Mouse (Mus musculus): ENCODE results near the gene Slc23a2.

Slc23a2 gene

DNA sequence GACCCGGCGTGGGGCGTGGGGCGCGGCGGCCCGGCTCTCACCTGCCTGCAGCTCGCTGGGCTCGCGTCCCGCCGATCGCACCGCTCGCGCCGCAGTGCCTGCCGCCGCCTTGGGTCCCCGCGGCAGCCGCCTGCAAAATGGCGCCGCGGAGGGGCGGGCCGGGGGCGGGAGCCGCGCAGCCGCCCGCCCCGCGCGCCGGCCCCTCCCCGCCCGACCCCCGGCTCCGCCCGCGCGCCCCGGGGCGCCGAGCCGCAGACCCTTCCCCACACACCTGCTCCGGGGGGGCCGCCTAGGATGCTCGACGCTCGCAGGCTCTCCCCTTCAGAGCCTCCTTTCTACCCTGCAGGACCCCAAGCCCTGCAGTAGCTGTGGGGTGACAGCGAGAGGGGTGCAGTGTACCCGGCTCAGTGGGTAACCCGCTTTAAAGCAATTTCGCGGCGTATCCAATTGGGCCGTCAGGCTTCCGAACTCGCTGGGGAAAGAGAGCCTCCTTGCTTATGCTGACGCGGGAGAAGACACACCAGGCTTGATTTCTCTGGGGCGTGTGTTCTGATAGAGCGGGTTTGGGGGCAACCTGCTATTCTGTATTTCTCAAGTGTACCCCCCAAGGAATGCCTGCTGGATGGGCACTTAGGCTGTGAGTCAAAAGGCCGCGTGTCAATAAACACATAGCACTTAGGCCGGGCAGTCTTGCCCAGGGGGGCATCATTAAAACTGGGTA is at the start of gene Slc23a2:
Gene Slc23a2 (minus strand): TSS at position 138 of the 721 bp plus-strand sequence.
- in situ Hi-C loops (cut with MboI; ENCODE audit: low sequenced_read_pairs): no loop called here

DNA sequence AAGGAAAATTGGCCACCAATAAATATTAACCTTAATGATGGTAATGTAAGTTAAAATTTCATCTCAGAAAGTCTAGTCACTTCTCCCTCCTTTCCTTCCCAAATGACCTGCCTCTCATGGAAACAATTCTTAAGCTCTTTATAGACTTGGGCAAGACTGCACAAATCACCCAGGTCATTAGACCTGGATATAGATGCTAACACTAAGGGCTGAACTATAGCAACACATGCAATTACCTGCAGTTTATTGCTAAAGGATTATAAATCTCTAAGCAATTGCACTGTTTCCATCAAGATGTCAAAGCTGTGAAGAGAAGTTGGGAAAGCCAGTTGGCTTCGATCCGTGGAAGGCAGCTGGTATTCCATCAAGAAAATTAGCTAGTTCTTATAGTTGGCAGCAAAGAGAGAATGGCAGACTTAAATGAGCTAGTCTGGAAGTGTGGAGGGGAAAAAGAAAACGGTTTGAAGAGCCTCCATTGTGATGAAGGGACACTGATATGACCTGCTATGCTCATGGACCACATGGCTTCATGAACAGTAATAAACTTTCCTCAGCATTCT is 45.8 kb upstream of the Slc23a2 start:
- in situ Hi-C loops (cut with MboI; ENCODE audit: low sequenced_read_pairs): no loop called here

DNA sequence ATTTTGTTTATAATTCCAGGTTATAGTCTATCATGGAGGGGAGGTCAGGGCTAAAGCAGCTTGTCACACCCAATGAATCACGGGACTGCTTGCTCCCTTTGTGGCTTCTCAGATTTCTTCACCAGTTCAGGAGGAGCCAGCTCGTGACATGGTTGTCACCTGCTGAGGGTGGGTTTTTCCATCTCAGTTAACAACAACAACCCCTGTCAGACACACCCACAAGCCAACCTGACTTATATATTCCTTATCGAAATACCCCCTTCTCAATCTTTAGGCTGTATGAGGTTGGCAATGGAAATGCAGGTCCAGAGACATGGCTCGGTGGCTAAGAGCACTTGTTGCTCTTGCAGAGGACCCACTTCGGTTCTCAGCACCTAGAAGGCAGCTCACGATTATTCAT is 39.0 kb upstream of the Slc23a2 start:
- in situ Hi-C loops (cut with MboI; ENCODE audit: low sequenced_read_pairs): no loop called here

DNA sequence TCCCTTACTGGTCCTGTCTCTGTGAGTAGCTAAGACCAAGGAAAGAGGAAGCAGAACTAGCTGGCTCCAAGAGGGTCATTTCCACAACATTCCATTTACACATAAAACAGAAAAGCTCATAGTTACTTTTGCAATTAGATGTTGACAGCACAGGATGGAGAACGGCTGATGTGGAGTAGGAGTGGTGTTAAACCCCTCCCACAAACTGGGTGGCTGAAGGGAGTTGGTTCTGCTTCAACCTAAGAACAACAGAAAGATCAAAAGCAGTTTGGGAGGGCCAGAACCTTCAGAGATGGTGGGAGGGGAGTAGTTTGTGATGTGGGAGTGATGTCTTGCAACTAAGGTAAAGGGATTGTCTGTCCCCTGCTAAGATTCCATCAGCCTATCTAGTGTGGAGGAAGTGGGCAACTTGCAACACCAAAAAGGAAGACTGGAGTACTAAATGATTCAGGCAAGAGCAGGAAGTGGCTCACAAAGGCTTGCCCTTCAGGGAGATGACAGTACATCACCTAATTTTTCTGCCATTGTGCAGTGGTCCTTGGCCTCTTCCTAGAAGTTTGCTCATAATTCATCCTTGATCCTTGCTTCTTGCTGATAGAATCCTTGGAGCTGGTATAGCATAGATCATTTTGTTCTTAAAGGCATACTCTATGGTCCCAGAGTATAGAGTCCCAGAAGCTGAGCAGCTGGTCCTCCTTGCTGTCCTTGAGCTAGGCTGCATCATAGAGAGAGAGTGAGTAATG is 35.7 kb upstream of the Slc23a2 start:
- in situ Hi-C loops (cut with MboI; ENCODE audit: low sequenced_read_pairs): no loop called here

DNA sequence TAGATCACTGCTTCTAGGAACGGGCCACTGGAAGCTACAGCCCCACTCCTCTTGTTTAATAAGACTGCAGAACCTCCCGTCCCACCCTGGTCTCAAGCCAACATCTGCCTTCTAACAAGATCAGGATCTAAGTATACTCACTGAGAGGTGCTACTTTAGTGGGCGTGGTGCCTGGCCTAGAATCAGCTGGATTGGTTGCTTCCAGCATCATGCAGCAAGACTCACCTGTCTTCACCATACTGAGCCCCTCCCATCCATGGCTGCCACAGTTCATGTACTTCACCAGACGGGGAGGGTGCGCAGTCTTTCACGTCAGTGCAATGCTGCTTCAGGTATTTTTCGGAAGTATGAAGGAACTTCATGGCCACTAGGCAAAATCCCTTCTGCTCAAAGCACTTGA is 34.5 kb upstream of the Slc23a2 start:
- in situ Hi-C loops (cut with MboI; ENCODE audit: low sequenced_read_pairs): no loop called here

DNA sequence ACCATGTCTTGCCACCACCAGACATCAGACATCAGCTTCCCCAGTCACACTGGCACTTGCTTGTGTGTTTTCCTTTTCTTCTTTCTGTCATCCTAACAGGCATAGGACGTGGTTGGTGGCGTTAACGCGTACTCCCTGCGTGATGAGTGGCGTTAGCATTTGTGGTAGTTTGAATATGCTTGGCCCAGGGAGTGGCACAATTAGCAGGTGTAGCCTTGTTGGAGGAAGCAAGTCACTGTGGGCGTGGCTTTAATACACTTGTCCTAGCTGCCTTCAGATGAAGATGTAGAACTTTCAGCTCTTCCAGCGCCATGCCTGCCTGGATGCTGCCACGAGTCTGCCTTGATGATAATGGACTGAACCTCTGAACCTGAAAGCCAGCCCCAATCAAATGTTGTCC is 32.5 kb upstream of the Slc23a2 start:
- in situ Hi-C loops (cut with MboI; ENCODE audit: low sequenced_read_pairs): no loop called here

DNA sequence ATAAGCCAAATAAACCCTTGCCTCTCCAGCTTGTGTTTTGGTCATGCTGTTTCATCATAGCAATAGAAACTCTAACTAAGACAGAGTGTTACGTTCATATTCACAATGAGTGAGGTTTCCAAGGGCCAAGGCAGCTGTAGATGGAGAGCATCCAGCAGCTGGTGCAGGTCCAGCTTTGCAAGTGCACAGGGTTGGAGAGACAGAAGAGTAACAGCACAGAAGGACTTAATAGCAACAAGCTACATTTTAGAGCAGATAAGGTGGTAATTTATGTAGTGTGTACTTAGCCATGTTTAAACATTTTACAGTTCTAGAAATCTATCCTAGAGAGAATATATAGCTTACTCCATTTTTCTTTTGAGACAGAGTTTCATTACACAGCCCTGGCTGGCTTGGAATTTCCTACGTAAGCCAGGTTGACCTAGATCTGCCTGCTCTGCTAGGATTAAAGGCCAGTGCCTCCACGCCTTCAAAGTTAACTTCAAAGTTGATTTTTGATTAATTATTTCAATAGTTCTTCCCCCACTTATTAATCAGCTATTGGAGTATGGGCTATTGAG is 31.5 kb upstream of the Slc23a2 start:
- in situ Hi-C loops (cut with MboI; ENCODE audit: low sequenced_read_pairs): no loop called here

DNA sequence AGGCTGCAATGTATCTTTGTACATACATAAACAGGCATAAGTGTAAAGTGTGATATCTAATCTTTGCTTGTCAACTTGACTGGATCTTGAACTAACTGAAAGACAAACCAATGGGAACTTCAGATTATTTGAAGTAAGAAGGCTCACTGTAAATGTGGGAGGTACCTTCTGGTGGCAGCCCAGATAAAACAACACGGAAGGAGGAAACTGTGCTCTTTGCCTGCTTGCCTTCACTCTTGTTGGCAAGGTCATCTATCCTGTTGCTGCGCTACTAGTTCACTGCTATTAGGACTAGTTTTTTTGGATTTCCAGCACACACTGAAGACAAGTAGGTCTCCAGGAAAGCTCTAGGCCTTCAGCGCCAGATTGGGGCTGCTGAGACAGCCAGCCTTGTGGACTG is 29.1 kb upstream of the Slc23a2 start:
- in situ Hi-C loops (cut with MboI; ENCODE audit: low sequenced_read_pairs): no loop called here

DNA sequence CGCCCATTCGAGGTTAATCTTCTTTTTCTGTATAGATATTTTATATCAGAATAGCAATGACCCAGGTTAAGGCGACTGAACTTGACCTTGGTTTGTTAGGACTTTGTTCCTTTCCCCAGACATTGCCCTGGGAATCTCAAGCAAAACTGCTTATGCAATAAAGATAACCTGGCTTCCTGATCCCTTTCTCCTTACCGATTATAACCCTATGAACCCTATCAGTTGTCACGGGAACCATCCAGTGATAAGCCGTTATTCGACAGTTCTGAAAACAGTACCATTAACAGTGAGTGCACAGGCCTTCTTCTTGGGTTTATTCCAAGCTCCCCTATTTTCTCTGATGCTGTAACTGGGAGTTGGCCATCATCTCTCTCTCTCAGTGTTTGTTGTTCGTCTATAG is 27.0 kb upstream of the Slc23a2 start:
- in situ Hi-C loops (cut with MboI; ENCODE audit: low sequenced_read_pairs): no loop called here

DNA sequence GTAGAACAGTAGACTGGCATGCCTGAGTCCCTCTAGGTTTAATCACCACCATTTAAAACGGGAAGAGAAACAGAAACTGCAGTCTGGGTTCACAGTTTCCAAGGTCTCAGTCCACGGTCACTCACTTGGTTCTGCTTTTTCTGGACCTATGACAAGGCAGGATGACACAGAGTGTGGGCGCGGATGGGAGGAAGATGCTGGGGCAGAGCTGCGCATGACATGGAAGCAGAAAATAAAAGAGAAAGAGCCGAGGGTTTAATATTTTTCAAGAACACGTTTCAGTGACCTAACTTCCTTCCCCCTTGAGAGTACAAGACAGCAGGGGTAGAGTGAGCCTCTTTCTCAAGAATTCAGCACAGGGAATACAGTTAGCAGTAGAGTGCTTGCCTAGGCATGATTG is 24.2 kb upstream of the Slc23a2 start:
- in situ Hi-C loops (cut with MboI; ENCODE audit: low sequenced_read_pairs): no loop called here

DNA sequence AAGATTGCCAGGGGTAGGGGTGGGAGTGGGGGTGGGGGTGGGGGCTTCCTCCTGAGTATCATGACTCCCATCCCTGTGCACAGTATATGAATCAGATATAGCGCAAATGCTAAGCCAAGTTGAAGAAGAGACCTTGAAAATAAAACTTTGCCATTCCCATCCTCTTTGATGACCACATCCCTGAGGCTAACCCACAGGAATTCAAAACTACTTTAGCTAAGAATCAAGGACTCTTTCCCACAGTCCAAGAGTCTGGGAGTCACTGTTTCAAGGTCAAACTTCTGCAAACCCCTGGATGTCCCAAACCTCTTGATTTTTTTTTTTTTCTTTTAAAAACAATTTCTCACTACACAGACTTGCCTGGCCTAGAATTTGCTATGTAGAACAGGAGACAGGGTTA is 18.7 kb upstream of the Slc23a2 start:
- in situ Hi-C loops (cut with MboI; ENCODE audit: low sequenced_read_pairs): no loop called here

DNA sequence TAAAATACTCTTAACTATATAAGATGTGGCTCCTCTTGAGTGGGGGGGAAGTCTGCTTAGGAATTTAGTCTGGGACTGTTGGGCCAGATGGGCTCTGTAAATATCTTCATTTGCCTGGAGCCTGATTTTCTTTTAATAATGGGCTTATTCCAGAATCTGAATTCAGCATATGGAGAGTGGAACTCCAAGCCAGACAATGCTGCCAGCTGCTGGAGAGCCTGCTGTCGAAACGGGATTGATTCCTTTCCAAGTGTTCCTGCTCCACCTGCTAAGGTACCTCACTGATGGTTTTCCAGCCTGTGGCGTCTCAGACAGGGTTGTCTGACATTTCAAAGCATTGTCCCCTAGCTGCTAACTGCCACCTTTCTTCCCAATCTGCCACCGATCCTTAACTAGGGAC is 12.6 kb upstream of the Slc23a2 start:
- in situ Hi-C loops (cut with MboI; ENCODE audit: low sequenced_read_pairs): no loop called here

DNA sequence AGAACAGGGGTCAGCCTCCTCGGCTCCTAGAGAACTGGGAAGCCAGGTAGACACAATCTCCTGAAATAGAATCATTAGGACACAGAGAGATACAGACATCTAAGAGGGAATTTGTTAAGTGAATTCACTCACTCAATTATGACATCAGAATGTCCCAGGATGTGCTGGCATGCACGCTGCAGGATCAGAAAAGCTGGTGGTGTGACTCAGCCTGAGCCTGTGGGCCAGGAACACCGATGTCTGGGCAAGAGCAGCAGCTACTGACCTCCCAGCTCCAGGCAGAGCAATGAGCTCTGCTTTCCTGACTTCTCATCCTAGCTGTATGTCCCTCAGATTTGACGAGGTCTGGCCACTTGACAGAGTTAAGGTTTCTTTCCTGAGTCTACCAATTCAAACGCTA is 7.8 kb upstream of the Slc23a2 start:
- in situ Hi-C loops (cut with MboI; ENCODE audit: low sequenced_read_pairs): no loop called here

DNA sequence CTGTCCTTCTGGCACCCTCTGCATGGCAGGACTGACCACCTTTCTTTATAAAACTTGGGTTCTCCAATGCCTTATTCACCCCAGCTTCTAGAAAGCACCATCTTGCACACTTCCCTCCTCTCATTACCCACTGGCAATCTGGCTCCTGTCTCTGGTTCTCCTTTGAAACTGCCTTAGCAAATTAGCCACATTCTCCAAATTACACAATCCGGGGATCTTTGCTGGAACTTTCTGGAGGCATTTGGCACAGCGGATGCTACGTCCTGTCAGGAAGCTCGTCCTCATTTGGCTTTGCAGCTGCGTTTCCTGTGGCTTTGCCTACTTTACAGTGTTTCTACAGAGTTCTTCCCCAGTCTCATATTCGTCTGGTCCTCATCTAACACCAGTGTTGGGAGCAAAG is 6.7 kb upstream of the Slc23a2 start:
- in situ Hi-C loops (cut with MboI; ENCODE audit: low sequenced_read_pairs): no loop called here

DNA sequence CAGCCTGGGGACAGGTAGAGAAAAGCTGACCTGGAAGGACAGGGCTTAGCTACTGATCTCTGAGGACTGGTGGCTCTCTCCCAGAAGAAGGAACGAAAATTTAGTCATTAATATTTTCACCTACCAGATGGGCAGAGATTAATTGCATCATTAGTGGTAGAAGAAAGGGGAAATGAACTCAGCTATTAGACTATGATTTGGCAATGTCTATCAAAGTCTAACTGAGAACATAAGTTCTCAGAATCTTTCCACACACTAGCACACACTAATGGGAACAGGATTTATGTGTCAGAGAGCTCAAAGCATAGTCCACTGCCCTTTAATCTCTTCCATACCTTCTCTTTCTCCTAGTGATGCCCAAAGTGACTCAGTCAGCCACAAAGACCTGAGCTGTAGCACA is 6.0 kb upstream of the Slc23a2 start:
- in situ Hi-C loops (cut with MboI; ENCODE audit: low sequenced_read_pairs): no loop called here

DNA sequence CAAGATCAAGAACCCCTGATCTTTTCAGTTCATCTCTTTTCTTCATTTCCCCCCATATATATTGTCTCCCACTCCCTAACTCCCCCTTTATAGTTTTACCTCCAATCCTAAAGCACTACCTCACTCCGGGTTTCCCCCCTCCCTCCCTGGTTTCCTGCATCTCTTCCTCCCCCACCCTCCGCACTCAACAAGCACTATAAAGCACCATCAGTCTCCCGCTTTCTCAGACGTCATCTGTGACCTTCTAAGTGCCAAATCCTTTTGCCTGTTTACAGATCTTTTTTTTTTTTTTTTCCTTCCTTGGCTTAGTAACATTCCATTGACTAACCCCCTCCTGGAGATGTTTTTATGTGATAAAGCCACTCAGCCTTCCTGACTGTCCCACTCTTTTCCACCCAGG is 1.6 kb upstream of the Slc23a2 start:
- in situ Hi-C loops (cut with MboI; ENCODE audit: low sequenced_read_pairs): no loop called here

DNA sequence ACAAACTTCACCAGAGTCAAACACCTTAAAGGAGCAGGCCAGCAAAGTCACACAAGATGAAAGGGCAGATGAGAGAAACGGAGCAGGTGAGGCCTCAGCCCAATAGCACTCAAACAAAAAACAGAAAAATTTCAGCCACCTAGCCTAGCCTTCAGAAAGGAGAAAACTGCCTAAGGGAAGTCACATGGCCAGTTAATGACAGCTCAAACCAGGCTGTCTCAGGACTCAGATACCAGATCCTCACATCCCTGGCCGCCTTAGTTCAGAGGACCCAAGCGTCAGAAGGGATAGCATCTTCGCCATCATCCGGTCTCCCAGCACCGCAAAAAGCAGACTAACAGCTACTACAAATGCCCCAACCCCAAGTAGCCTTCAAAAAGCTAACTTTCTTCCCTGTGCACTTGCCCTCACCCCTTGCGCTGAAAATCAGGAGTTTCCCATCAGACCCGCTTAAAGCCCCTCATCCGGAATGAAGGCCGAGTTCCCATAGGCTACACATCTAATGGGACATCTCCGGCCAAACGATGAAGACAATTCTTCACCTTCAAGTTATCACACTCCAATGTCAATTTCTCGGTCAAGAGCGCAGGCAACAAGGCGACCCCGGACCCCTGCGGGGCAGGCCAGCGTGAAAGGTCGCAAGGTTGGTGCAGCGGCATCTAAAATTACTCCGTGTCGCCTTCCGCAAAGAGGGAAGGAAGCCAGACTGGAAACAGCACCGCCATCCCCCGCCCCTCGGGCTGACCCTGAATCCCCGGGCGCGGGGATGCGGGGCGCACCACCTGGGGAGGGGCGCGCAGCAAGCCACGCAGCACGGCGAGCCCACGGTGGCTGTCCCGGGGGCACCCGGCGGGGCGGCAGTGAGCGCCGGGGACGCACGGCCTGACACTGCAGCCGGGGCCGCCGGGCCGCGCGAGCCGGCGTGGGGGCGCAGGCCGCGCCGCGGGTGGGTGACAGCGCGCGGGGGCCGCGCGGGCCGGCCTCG is 673 bp downstream of the Slc23a2 start:
- in situ Hi-C loops (cut with MboI; ENCODE audit: low sequenced_read_pairs): no loop called here

DNA sequence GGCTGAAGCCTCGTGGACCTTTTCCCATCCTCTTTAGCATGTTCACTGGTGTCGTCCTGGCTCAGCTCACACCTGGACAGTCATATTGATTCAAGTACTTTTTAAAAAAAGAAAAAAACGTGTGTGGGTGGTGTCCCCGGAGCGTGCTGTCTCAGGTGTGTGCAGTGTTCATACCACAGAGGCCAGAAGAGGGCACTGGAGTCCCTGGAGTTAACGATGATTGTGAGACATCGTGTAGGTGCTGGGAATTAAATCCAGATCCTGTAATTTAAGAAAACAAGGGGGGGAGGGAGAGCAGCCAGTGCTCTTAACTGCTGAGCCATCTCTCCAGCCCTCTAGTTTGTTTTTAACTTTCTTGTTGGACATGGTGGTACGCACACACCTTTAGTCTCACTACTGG is 2.3 kb downstream of the Slc23a2 start:
- in situ Hi-C loops (cut with MboI; ENCODE audit: low sequenced_read_pairs): no loop called here

DNA sequence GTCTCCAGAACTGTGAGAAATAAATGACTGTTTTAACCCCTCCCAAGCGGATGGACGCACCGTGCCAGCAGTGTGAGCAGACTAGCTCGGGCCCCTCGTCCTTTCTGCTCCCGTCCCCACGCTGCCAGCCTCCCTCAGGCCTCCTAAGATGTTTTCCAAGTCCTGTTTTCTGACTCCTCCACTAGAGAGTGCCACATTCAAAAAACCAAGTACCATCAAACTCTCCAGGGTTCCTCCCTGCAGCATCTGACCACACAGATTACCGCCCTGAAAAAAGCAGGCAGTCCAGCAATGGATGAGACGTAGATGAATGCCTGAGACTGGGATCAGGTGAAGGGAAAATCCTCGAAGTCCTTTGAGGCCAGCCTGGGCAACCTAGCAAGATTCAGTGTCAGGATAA is 4.4 kb downstream of the Slc23a2 start:
- in situ Hi-C loops (cut with MboI; ENCODE audit: low sequenced_read_pairs): no loop called here

DNA sequence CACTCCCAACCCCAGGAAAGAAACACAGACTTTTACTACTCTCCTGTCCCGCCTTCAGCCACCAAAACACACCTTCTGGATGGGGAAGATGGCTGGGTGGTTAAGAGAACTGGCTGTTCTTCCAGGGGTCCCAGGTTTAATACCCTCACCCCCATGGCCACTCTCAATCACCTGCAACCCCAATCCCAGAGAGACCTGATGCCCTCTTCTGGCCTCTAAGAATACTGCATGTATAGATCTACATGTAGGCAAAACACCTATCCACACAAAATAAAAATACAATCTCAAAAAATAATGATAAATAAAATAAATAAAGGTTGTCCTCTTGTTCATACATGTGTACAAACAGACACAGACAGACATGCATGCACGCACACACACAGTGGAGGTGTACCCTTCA is 5.8 kb downstream of the Slc23a2 start:
- in situ Hi-C loops (cut with MboI; ENCODE audit: low sequenced_read_pairs): loop anchor here (10.0 kb wide), 1 partner anchor 314 kb away; no protein-coding TSS in a partner anchor
